Mouse (Mus musculus) layer of hippocampus, adult 6 months (tissue): ENCODE measurements around the gene Tbc1d12. TPM values are rescaled to one million over a fixed set of nuclear protein-coding genes. Genes with fewer than 3 reads are reported as not detected.

Experiments
- long read RNA-seq, 2 experiments: library from polyadenylated mRNA; unstranded; transcript quantifications; one replicate each; pipeline ENCODE4 v2.0.0; 2019 to 2020
- polyA plus RNA-seq: library from polyadenylated mRNA; unstranded; fragments of <200 nt; fragmentation: Nextera tagmentation; gene quantifications from 2 replicates; pipeline ENCODE4 v1.2.3, GENCODE M21; 2021

Tbc1d12 gene
- polyA plus RNA-seq: 1.2 and 1.9 TPM in 2 replicates
- long read RNA-seq, experiment 1, partial matches to known transcripts: 1 of 2 reads
- long read RNA-seq, experiment 1, other reads (novel, unspliced or antisense): 1 of 2 reads
- long read RNA-seq, experiment 2, full-length matches to known transcripts: 1 of 3 reads
- long read RNA-seq, experiment 2, partial matches to known transcripts: 2 of 3 reads
- long read RNA-seq, experiment 2, other reads (novel, unspliced or antisense): 0 of 3 reads

DNA sequence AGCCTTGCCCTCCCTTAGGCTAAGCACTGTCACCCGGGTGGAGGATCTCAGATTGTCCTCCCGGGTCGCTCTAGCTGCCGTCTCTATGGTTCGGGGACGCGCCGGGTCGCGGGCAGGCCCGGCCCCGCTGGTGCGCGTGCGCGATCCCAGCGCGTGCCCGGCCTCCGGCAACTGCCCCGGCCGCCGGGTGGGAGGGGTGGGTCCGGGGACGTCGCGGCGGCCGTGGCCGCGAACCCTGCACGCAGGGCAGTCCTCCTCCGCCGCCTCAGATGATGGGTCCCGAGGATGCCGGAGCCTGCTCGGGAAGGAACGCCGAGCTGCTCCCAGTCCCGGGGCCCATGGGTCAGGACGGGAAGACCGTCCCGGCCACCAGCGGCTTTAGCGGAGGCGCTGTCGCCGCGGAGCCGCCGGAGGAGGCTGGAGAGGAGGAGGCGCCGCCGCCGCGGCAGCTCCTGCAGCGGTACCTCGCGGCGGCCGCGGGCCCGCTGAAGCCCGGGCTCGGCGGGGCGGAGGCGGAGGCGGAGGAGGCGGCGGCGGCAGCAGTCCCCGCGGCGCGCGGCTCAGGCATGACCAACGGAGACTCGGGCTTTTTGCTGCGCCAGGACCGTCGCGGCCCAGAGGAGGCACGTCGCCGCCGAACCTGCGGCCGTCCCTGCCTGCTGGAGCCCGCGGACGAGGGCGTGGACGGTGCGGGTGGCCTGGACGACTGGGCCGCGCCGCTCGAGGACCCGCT lies at the start of gene Tbc1d12:
Gene Tbc1d12 (plus strand): TSS at position 142 of the 733 bp plus-strand sequence.

GRCm38 (mm10) chr19:38818766-38819426 lies 17.5 kb upstream of the Tbc1d12 start, which contains the start of gene Noc3l:
Gene Noc3l, minus strand, starts transcription at chr19:38819237.

GRCm38 (mm10) chr19:38930788-38931565 lies 94.6 kb downstream of the Tbc1d12 start, which contains the start of gene Hells:
Gene Hells, plus strand, starts transcription at chr19:38930915.

Other genes starting within 250 kb of the Tbc1d12 start
- 1.5 TPM in 2 replicates for gene Noc3l, start 17.3 kb upstream of the Tbc1d12 start, polyA plus RNA-seq
- gene Hells, start 94.3 kb downstream of the Tbc1d12 start, polyA plus RNA-seq: 1.9 and 2.0 TPM in 2 replicates
- not detected in 2 replicates for gene Cyp2c55, start 170.4 kb downstream of the Tbc1d12 start, polyA plus RNA-seq
- gene Cyp2c65, start 224.4 kb downstream of the Tbc1d12 start, polyA plus RNA-seq: not detected in 2 replicates